Comparison of ENCODE assay signal across 8 mouse cellular contexts in the genomic region with DNA sequence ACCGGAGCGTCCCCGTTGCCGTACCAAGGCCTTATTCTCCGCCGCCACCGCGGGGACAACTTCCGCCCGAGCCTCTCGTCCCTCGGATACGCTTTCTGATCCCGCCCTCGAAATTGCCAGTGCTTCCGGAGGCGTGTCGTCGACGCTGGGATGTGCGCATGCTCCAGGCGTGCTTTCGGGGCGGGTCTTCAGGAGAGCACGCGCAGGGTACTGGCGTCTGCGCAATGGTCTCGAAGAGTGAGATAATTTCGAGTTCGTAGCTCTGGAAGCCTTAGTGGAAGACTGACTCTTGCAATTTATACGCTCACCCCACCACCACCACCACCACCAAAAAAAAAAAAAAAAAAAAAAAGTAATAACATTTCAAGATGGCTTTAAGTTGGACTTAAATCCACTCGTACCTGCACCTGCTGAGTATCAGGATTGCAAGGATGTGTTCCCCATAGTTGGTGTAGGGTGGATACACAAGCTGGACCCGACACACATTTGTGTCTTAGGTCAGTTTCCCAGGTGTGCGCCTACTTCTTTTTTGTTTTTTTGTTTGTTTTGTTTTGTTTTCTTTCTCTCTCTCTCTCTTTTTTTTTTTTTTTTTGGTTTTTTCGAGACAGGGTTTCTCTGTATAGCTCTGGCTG. TPM values are rescaled to one million over a fixed set of nuclear protein-coding genes. Genes with fewer than 3 reads are reported as not detected.
DNase-seq lines count a peak whose midpoint lies in the region; ATAC-seq lines count a peak whose summit lies in the region.

A gene (minus strand): TSS at position 94 of the 632 bp plus-strand sequence.

- H3K9ac ChIP-seq in hindbrain, embryonic 15.5 days: peak within 1 kb of the TSS; percentile 94

- H3K9me3 ChIP-seq in hindbrain, embryonic 15.5 days: no peaks in the 10 kb centered on the region

- H3K36me3 ChIP-seq in hindbrain, embryonic 15.5 days: no peaks in the 10 kb centered on the region

- peak; percentile 95 for DNase-seq in R1 (ENCODE audit: low read depth, low spot score)
- peak; percentile 93 to 96 for DNase-seq in cerebellum, postnatal 25 days
- DNase-seq in frontal cortex, postnatal 36 days (ENCODE audit: low spot score in 2 of 2): peak; percentile 94 to 96
- peak; percentile 93 for DNase-seq in left cerebral cortex, adult 11 months (ENCODE audit: low spot score)
- peak; percentile 96 to 97 for DNase-seq in lung, postnatal 4 days
- DNase-seq in retina, postnatal 7 days (ENCODE audit: low read depth, low spot score): peak; percentile 95
- peak; percentile 82 for DNase-seq in urinary bladder, adult 2 months (ENCODE audit: low spot score)

- peak within 1 kb of the TSS; percentile 86 for H3K4me2 ChIP-seq in hindbrain, embryonic 15.5 days

- peak within 1 kb of the TSS; percentile 98 for H3K4me3 ChIP-seq in hindbrain, embryonic 15.5 days

- peaks cover 2% of the 10 kb centered on the region; the same call in 1 of the 2 replicates for H3K27me3 ChIP-seq in hindbrain, embryonic 15.5 days

- WGBS in hindbrain, embryonic 15.5 days: 6% methylated on average over 36 of the region's 36 CpGs

- H3K27ac ChIP-seq in hindbrain, embryonic 15.5 days (replicated peaks): peak within 1 kb of the TSS; percentile 77

- peak; percentile 98 for ATAC-seq in hindbrain, embryonic 15.5 days (ENCODE audit: low FRiP score, low read depth)

- H3K4me1 ChIP-seq in hindbrain, embryonic 15.5 days (replicated peaks): peaks cover 41% of the 10 kb centered on the region

RNA-seq across cellular contexts. Expression of the gene that starts here (rescaled TPM):
- polyA plus RNA-seq in hindbrain, embryonic 15.5 days (2015; fragmentation: Nextera tagmentation; extraction: Ambion mirVana): 21.3 and 24.6 TPM in 2 replicates
- polyA plus RNA-seq in urinary bladder, adult 2 months (2012; rRNA removed): 13.9 and 16.2 TPM in 2 replicates

Comparison
In these comparisons a context has a peak if more than half of its experiments do, and no peak if none do; other contexts are left out.
1. Peak in every context shown above with its lines: DNase-seq, ATAC-seq, H3K4me3 ChIP-seq and H3K27ac ChIP-seq.